Mouse (Mus musculus): Measurements from ENCODE around the gene Setd1b. TPM values are rescaled to one million over a fixed set of nuclear protein-coding genes. Genes with fewer than 3 reads are reported as not detected.
"Not testable (repeated sequence)": the region's sequence is repeated elsewhere in the genome, so short reads cannot be mapped to it uniquely, and the experiment has no call there.

The Setd1b gene
- polyA plus RNA-seq, 1 experiment from 2014 or later = 14.2 TPM

DNA sequence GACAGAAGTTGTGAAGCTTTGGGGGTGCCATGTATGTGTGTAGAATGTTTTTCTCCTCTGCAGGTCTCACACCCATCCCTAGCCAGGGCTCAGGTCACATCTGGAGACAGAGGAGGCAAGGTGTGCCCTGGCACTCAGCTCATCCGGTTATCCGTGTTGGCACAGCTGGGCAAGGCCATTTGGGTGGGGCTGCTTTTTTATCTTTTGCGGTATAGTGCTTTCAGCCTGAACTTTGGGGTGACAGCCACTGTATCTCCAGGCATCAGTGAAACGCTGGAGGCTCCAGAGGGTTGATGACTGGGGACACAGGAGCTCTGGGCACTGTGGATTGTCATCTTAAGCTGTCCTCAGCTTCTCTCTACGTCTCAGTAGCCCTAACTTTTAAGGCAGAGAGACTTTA, 51.4 kb downstream of the Setd1b start:
- no peaks in the 10 kb centered on the region for H3K4me1 ChIP-seq (ENCODE audit: control insufficient read depth, insufficient read depth, low read length)
- ATAC-seq (ENCODE audit: low FRiP score, low TSS enrichment) (no peak), DNase-seq (no peak)
- H3K27me3 ChIP-seq (ENCODE audit: control insufficient read depth, insufficient read depth, low read length) = no peaks in the 10 kb centered on the region
- no peaks in the 10 kb centered on the region for H3K9me3 ChIP-seq (ENCODE audit: control insufficient read depth, low read length)
- H3K36me3 ChIP-seq (ENCODE audit: control insufficient read depth, insufficient read depth, low read length) = no peaks in the 10 kb centered on the region
- H3K4me2 ChIP-seq (ENCODE audit: low read length) = no peak overlapping the region
- 86% methylated on average over 5 of the region's 5 CpGs for WGBS
- no peak overlapping the region for H3K4me3 ChIP-seq (replicated peaks; ENCODE audit: low read depth, low read length)
- H3K9ac ChIP-seq (replicated peaks; ENCODE audit: low read length) = no peak overlapping the region
- no peak overlapping the region for H3K27ac ChIP-seq (replicated peaks; ENCODE audit: low read depth, low read length)

DNA sequence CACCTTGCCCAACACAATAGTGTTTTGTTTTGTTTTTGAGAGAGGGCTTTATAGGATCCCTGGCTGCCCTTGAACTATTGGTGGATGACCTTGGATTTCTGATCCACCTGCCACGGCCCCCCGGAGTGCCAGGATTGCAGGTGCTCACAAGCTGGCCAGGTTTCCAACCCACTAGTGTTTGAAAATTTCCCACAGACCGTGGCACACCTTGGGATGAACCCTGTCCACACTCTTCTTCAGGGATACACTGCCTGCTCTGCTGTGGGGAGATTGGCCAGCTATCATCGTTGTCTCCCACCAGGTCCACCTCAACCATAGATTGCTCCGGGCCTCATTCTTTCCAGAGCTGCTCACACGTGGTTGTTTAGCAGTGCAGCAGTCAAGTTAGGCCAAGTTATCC, 52.9 kb downstream of the Setd1b start:
- Histone ChIP-seq H3K9ac (replicated peaks; ENCODE audit: low read length) (no peak overlapping the region), H3K4me1 (ENCODE audit: control insufficient read depth, insufficient read depth, low read length) (no peaks in the 10 kb centered on the region), H3K36me3 (ENCODE audit: control insufficient read depth, insufficient read depth, low read length) (no peaks in the 10 kb centered on the region), H3K27me3 (ENCODE audit: control insufficient read depth, insufficient read depth, low read length) (no peaks in the 10 kb centered on the region), H3K4me3 (replicated peaks; ENCODE audit: low read depth, low read length) (no peak overlapping the region), H3K4me2 (ENCODE audit: low read length) (no peak overlapping the region), H3K9me3 (ENCODE audit: control insufficient read depth, low read length) (no peaks in the 10 kb centered on the region), H3K27ac (replicated peaks; ENCODE audit: low read depth, low read length) (no peak overlapping the region)
- no peak for ATAC-seq (ENCODE audit: low FRiP score, low TSS enrichment)
- no peak for DNase-seq
- WGBS = 91% methylated on average over 6 of the region's 6 CpGs

DNA sequence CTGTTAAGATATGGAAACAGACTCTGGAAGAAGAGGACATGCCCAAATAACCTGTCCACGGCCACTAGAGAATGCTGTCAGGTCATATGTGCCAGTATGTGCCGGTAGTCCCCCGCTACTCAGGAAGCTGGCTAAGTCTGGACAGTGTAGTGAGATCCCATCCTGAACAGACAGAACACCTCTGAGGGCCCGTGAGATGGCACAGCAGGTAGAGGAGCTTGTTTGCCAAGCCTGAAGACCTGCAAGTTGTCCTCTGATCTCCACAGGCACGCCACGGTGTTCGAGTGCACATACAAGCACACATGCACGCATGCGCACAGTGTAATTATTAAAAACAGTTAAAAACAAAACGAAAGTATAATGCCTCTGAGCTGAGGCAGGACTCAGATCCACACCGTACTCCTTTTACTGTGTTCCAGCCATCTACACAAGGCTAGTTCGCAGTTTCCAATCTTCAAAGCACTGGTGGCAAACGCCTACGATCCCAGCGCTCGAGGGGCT, 53.6 kb downstream of the Setd1b start:
- no peak overlapping the region for H3K9ac ChIP-seq (replicated peaks; ENCODE audit: low read length)
- no peak overlapping the region for H3K4me2 ChIP-seq (ENCODE audit: low read length)
- ATAC-seq (ENCODE audit: low FRiP score, low TSS enrichment) (no peak), DNase-seq (no peak)
- no peaks in the 10 kb centered on the region for H3K4me1 ChIP-seq (ENCODE audit: control insufficient read depth, insufficient read depth, low read length)
- WGBS = 91% methylated on average over 16 of the region's 16 CpGs
- no peaks in the 10 kb centered on the region for H3K36me3 ChIP-seq (ENCODE audit: control insufficient read depth, insufficient read depth, low read length)
- no peak overlapping the region for H3K27ac ChIP-seq (replicated peaks; ENCODE audit: low read depth, low read length)
- H3K4me3 ChIP-seq (replicated peaks; ENCODE audit: low read depth, low read length) = no peak overlapping the region
- no peaks in the 10 kb centered on the region for H3K9me3 ChIP-seq (ENCODE audit: control insufficient read depth, low read length)
- H3K27me3 ChIP-seq (ENCODE audit: control insufficient read depth, insufficient read depth, low read length) = no peaks in the 10 kb centered on the region

DNA sequence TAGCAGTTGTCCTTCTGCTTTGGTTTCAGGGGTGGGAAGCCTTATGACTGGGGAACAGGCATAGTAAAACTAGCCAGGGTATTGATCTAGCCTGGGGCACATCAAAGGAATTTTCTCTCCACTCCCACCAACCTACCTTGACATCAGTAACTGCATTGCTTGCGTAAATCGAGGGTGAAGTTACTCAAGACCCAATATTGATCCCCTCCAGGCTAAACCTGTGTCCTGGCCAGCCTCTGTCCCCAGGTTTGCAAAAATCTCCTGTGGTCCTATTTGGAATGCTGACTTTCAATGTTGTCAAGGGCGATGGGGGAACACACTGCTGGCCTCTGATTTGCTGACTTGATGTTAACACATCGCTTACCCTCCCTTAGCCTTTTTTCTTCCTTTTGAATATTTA, 54.8 kb downstream of the Setd1b start:
- WGBS = 78% methylated on average over 4 of the region's 4 CpGs
- Histone ChIP-seq H3K4me1 (ENCODE audit: control insufficient read depth, insufficient read depth, low read length) (no peaks in the 10 kb centered on the region), H3K36me3 (ENCODE audit: control insufficient read depth, insufficient read depth, low read length) (no peaks in the 10 kb centered on the region), H3K4me2 (ENCODE audit: low read length) (no peak overlapping the region), H3K27ac (replicated peaks; ENCODE audit: low read depth, low read length) (no peak overlapping the region), H3K9ac (replicated peaks; ENCODE audit: low read length) (no peak overlapping the region), H3K4me3 (replicated peaks; ENCODE audit: low read depth, low read length) (no peak overlapping the region), H3K9me3 (ENCODE audit: control insufficient read depth, low read length) (no peaks in the 10 kb centered on the region), H3K27me3 (ENCODE audit: control insufficient read depth, insufficient read depth, low read length) (no peaks in the 10 kb centered on the region)
- no peak for ATAC-seq (ENCODE audit: low FRiP score, low TSS enrichment)
- no peak for DNase-seq

DNA sequence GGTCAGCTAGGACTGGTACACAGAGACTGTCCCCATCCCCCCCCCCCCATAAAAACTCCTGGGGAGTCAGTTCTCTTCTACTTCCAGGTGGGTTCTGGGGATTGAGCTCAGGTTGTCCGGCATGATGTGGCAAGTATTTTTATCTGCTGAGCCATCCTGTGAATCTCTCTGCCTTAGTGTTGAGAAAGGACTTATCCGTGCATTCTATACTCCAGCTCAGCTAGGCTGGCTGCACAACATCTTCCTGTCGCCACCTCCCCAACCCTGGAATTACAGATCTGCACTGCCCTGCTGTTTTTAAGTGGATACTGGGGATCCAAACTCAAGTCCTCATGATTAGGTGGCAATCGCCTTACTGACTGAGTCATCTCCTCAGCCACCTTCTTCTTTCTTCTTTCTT, 56.5 kb downstream of the Setd1b start:
- H3K27me3 ChIP-seq (ENCODE audit: control insufficient read depth, insufficient read depth, low read length) = no peaks in the 10 kb centered on the region
- H3K9me3 ChIP-seq (ENCODE audit: control insufficient read depth, low read length) = no peaks in the 10 kb centered on the region
- no peaks in the 10 kb centered on the region for H3K36me3 ChIP-seq (ENCODE audit: control insufficient read depth, insufficient read depth, low read length)
- no peak overlapping the region for H3K9ac ChIP-seq (replicated peaks; ENCODE audit: low read length)
- H3K4me1 ChIP-seq (ENCODE audit: control insufficient read depth, insufficient read depth, low read length) = no peaks in the 10 kb centered on the region
- no peak overlapping the region for H3K4me2 ChIP-seq (ENCODE audit: low read length)
- H3K27ac ChIP-seq (replicated peaks; ENCODE audit: low read depth, low read length) = no peak overlapping the region
- DNase-seq = no peak
- no peak overlapping the region for H3K4me3 ChIP-seq (replicated peaks; ENCODE audit: low read depth, low read length)
- WGBS = 92% methylated on average over 4 of the region's 4 CpGs
- no peak for ATAC-seq (ENCODE audit: low FRiP score, low TSS enrichment)

DNA sequence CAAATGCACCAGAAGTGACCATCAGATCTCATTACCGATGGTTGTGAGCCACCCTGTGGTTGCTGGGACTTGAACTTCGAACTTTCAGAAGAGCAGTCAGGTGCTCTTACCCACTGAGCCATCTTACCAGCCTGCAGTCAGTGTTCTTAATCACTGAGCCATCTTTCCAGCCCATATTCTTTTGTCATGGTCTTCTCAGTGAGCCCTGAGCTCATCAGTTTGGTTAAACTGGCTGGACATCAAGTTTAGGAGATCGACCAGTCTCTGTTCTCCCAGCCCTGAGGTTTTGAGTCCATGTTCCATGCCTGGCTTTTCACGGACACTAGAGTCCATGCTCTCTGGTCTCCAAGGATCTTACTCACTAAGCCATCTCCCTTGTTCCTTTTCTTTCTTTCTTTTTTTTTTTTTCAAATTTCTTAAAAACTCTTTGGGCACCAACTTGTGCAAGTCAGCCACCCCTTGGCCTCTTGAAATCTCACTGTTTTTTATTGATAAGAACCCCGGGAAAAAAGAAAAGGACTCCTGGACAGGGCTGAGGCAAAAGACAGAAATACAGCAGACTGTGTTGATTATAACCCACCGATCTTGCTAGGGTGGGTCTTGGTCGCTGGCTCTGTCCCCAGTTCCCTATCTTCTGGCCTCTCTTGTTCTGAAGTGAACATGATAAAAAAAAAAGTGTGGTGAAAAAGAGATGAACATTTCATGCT, 59.0 kb downstream of the Setd1b start:
- H3K9me3 ChIP-seq (ENCODE audit: control insufficient read depth, low read length); H3K27me3 ChIP-seq (ENCODE audit: control insufficient read depth, insufficient read depth, low read length); H3K27ac ChIP-seq (replicated peaks; ENCODE audit: low read depth, low read length); H3K9ac ChIP-seq (replicated peaks; ENCODE audit: low read length); H3K4me2 ChIP-seq (ENCODE audit: low read length); H3K36me3 ChIP-seq (ENCODE audit: control insufficient read depth, insufficient read depth, low read length); H3K4me3 ChIP-seq (replicated peaks; ENCODE audit: low read depth, low read length); DNase-seq; H3K4me1 ChIP-seq (ENCODE audit: control insufficient read depth, insufficient read depth, low read length); ATAC-seq (ENCODE audit: low FRiP score, low TSS enrichment): not testable (repeated sequence)
- 92% methylated on average over 5 of the region's 7 CpGs for WGBS

DNA sequence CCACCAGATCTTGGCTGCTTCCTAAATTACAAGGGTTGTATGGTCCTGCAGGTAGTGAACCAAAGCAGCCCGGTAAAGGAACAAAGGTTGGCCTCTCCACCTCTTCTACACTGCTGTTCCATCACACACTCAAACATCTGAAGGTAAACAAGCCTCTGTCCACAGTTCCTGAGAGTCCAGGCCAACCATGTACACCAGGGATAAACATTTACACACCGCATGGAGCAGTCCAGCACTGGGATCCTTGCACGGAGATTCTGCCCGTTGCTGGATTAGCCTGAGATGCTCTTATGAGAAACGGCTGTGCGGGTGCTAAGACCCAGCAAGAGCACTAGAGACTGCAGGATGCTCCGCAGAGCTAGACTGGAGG, 59.5 kb downstream of the Setd1b start:
- ATAC-seq (ENCODE audit: low FRiP score, low TSS enrichment) (no peak), DNase-seq (no peak)
- no peak overlapping the region for H3K4me3 ChIP-seq (replicated peaks; ENCODE audit: low read depth, low read length)
- no peaks in the 10 kb centered on the region for H3K9me3 ChIP-seq (ENCODE audit: control insufficient read depth, low read length)
- WGBS = 88% methylated on average over 7 of the region's 7 CpGs
- no peaks in the 10 kb centered on the region for H3K36me3 ChIP-seq (ENCODE audit: control insufficient read depth, insufficient read depth, low read length)
- no peak overlapping the region for H3K4me2 ChIP-seq (ENCODE audit: low read length)
- H3K27me3 ChIP-seq (ENCODE audit: control insufficient read depth, insufficient read depth, low read length) = no peaks in the 10 kb centered on the region
- no peak overlapping the region for H3K27ac ChIP-seq (replicated peaks; ENCODE audit: low read depth, low read length)
- no peak overlapping the region for H3K9ac ChIP-seq (replicated peaks; ENCODE audit: low read length)
- no peaks in the 10 kb centered on the region for H3K4me1 ChIP-seq (ENCODE audit: control insufficient read depth, insufficient read depth, low read length)

DNA sequence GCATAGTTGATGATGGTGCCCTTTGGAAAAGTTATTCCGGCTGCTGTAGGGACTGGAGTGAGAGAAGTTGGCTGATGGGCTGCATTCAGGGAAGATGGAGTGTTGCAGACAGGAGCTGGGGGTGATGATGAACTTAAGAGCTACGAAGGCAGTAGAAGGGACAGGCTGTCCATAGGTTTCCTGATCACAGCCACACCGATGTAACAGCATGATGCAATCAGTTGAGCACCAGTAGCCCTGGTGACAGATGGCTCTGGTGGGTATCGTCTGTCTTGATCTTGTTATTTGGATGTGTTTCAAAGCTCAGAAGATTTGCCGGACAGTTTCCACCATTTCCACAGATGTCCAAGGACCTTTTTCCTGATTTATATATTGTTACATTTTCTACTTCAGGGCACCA, 60.0 kb downstream of the Setd1b start:
- DNase-seq (no peak), ATAC-seq (ENCODE audit: low FRiP score, low TSS enrichment) (no peak)
- 94% methylated on average over 5 of the region's 5 CpGs for WGBS
- H3K36me3 ChIP-seq (ENCODE audit: control insufficient read depth, insufficient read depth, low read length) = no peaks in the 10 kb centered on the region
- no peaks in the 10 kb centered on the region for H3K4me1 ChIP-seq (ENCODE audit: control insufficient read depth, insufficient read depth, low read length)
- no peaks in the 10 kb centered on the region for H3K27me3 ChIP-seq (ENCODE audit: control insufficient read depth, insufficient read depth, low read length)
- H3K27ac ChIP-seq (replicated peaks; ENCODE audit: low read depth, low read length) = no peak overlapping the region
- H3K4me2 ChIP-seq (ENCODE audit: low read length) = no peak overlapping the region
- H3K9ac ChIP-seq (replicated peaks; ENCODE audit: low read length) = no peak overlapping the region
- H3K4me3 ChIP-seq (replicated peaks; ENCODE audit: low read depth, low read length) = no peak overlapping the region
- no peaks in the 10 kb centered on the region for H3K9me3 ChIP-seq (ENCODE audit: control insufficient read depth, low read length)

DNA sequence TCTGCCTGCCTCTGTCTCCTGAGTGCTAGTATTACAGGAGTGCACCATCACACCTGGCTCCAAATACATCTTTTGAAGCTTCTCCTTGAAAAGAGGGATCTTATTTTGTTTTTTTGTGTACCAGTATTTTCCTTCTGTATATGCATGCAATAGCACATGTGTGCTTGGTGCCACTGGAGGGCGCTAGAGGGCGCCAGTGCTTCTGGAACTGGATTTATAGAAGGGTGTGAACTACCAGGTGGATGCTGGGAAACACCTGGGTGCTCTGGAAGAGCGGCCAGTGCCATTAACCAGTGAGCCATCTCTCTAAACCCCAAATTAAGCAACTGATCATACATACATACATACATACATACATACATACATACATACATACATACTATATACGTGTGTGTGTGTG, 60.8 kb downstream of the Setd1b start:
- WGBS = 58% methylated on average over 3 of the region's 4 CpGs
- not testable (repeated sequence) for ATAC-seq (ENCODE audit: low FRiP score, low TSS enrichment); H3K27ac ChIP-seq (replicated peaks; ENCODE audit: low read depth, low read length)

More for the DNA sequence above, 60.8 kb downstream of the Setd1b start:
- H3K4me3 ChIP-seq (replicated peaks; ENCODE audit: low read depth, low read length); H3K27me3 ChIP-seq (ENCODE audit: control insufficient read depth, insufficient read depth, low read length); H3K9me3 ChIP-seq (ENCODE audit: control insufficient read depth, low read length); H3K4me1 ChIP-seq (ENCODE audit: control insufficient read depth, insufficient read depth, low read length); H3K9ac ChIP-seq (replicated peaks; ENCODE audit: low read length); H3K4me2 ChIP-seq (ENCODE audit: low read length); DNase-seq; H3K36me3 ChIP-seq (ENCODE audit: control insufficient read depth, insufficient read depth, low read length): not testable (repeated sequence)

Measured in midbrain, embryonic 14.5 days (tissue).